Mouse (Mus musculus): ENCODE results near the gene Usp48. TPM values are rescaled to one million over a fixed set of nuclear protein-coding genes. Genes with fewer than 3 reads are reported as not detected.

Usp48 gene
- polyA plus RNA-seq, 1 experiment from 2014 or later: 63.0 TPM

DNA sequence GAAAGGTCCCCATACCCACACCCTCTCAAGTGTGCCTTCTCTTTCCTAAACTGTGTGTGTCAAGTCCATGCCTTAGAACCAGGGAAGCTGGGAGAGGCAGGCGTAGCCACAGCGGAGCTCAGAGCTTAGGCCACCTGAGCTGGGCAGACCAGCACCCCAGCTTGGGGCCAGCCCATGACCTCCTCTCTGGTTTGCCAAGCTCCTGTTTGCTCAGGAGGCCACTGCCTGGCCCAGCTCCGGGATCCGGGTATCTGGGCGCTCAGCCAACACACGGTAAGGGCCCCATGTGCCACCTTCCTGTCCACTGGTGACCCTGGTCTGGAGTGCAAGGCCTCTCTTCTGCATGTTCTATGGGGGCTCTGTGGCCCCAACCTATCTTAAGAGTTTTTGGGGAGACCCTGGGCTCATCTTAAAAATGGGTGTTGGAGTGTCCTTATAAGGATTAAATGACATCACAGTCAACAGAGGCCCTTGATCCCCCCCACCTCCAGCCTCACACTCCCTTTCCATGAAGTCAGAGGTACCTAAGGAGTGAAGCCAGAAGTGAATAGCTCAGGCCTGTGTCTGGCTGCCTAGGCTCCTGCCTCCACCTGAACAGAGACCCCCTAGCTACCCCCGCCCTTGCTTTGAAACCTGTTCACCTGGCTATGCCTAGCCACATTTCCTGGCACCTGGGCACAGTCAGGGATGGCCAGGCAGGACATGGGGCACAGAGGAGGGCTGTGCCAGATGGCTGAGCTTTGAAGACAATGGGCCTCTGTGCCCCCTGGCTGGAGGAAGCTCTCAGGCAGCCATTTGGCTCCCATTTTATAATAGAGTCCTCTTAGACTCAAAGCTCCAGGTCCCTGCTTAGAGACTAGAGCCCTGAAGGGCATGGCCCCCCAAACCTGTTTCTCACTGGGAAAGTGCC is 104.8 kb downstream of the Usp48 start:
- Histone ChIP-seq H3K9me3 (no peaks in the 10 kb centered on the region), H3K27me3 (no peaks in the 10 kb centered on the region), H3K27ac (replicated peaks) (0 out of 2 replicates have a peak overlapping the region, but pooled peaks have one; percentile 18), H3K36me3 (no peaks in the 10 kb centered on the region), H3K9ac (no peak overlapping the region), H3K4me1 (replicated peaks) (peaks cover 36% of the 10 kb centered on the region), H3K4me3 (no peak overlapping the region), H3K4me2 (no peak overlapping the region)
- WGBS: 74% methylated on average over 7 of the region's 7 CpGs
- peak; percentile 10; the same call in 1 of the 2 replicates for ATAC-seq (ENCODE audit: low FRiP score, low read depth)

DNA sequence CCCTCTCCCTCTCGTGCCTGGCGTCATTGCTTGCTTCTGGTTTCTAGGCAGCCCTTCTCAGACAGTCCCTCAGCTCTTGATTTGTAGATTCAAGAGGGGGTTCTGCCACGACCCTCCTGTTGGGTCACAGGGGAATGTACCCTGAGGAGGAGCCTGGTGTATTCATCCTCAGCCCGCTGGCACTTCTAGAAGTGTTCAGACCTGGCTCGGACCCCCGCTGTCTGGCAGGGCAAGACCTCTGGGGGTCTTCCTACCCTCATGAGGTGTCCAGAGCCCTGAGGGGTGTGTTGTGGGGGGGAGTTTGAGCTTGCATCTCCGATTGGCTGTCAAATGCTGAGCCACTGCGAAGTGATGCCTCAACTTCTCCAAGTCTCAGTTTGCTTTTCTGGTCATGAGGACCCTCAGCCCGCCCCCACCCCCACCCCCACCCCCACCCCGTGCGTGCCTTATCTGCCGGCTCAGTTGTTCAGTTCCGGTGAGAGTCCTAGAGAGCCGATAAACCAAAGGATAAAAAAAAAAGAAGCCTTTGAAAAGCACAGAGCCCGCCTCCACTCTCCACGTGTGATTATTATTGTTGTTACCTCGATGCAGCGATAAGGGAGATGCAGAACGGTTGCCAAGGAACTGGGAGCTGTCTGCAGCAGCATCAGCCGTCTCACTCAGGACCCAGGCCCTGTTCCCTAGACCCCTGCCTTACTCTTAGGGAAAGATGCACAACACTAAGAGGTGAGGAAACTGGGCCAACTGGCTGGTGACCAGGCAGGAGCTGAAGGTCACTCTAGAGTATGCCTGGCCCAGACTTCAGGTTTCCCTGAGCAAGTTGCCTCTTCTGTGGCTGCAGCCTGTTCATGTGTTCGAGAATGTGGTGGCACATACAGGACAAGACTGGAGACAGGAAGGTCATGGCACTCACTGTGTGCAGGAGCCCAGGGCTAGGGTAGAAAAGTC is 106.0 kb downstream of the Usp48 start:
- Histone ChIP-seq H3K9me3 (no peaks in the 10 kb centered on the region), H3K27me3 (no peaks in the 10 kb centered on the region), H3K27ac (replicated peaks) (no peak overlapping the region), H3K9ac (no peak overlapping the region), H3K36me3 (0 out of 2 replicates have a peak, but pooled peaks cover 4% of the 10 kb centered on the region), H3K4me1 (replicated peaks) (peaks cover 36% of the 10 kb centered on the region), H3K4me2 (no peak overlapping the region), H3K4me3 (no peak overlapping the region)
- no peak for ATAC-seq (ENCODE audit: low FRiP score, low read depth)
- whole genome bisulfite sequencing: 48% methylated on average over 21 of the region's 21 CpGs

- Histone ChIP-seq H3K36me3 (0 out of 2 replicates have a peak, but pooled peaks cover 4% of the 10 kb centered on the region), H3K27ac (replicated peaks) (no peak overlapping the region), H3K4me2 (no peak overlapping the region), H3K9ac (no peak overlapping the region), H3K9me3 (no peaks in the 10 kb centered on the region), H3K27me3 (no peaks in the 10 kb centered on the region), H3K4me3 (no peak overlapping the region), H3K4me1 (replicated peaks) (peaks cover 31% of the 10 kb centered on the region)
- no peak for ATAC-seq (ENCODE audit: low FRiP score, low read depth)
- WGBS: 68% methylated on average over 6 of the region's 6 CpGs
Measured at GRCm38 (mm10) chr4:137700960-137701359, 107.4 kb downstream of the Usp48 start.

DNA sequence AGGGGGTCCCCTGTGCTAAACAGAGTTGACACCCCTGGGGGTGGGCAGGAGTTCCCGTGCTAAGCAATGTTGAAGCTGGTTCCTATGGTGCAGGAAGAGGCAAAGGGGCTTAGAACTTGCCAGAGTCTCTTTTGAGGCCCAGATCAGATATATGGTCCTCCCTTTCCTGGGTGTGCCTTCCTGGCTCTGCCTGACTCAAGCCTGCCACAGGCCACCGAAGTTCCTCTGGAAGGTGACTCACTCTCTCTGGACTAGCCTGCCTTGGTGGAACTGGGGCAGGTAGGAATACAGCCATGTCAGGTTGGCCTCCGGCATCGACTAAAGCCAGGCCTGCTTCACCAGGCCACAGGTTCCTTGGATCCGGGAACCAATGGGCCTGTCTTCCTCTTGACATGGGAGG is 109.5 kb downstream of the Usp48 start:
- H3K9ac ChIP-seq: no peak overlapping the region
- H3K4me2 ChIP-seq: no peak overlapping the region
- H3K27ac ChIP-seq (replicated peaks): no peak overlapping the region
- no peaks in the 10 kb centered on the region for H3K9me3 ChIP-seq
- WGBS: 94% methylated on average over 5 of the region's 5 CpGs
- peaks cover 38% of the 10 kb centered on the region for H3K4me1 ChIP-seq (replicated peaks)
- H3K4me3 ChIP-seq: no peak overlapping the region
- 0 out of 2 replicates have a peak, but pooled peaks cover 4% of the 10 kb centered on the region for H3K36me3 ChIP-seq
- no peak for ATAC-seq (ENCODE audit: low FRiP score, low read depth)
- H3K27me3 ChIP-seq: no peaks in the 10 kb centered on the region

GRCm38 (mm10) chr4:137704561-137704960 is 111.0 kb downstream of the Usp48 start:
- ATAC-seq (ENCODE audit: low FRiP score, low read depth): no peak
- no peak overlapping the region for H3K4me3 ChIP-seq
- no peaks in the 10 kb centered on the region for H3K27me3 ChIP-seq
- no peak overlapping the region for H3K27ac ChIP-seq (replicated peaks)
- H3K9ac ChIP-seq: no peak overlapping the region
- no peak overlapping the region for H3K4me2 ChIP-seq
- H3K9me3 ChIP-seq: no peaks in the 10 kb centered on the region
- WGBS: 41% methylated on average over 2 of the region's 2 CpGs
- H3K4me1 ChIP-seq (replicated peaks): peaks cover 38% of the 10 kb centered on the region
- 0 out of 2 replicates have a peak, but pooled peaks cover 4% of the 10 kb centered on the region for H3K36me3 ChIP-seq

DNA sequence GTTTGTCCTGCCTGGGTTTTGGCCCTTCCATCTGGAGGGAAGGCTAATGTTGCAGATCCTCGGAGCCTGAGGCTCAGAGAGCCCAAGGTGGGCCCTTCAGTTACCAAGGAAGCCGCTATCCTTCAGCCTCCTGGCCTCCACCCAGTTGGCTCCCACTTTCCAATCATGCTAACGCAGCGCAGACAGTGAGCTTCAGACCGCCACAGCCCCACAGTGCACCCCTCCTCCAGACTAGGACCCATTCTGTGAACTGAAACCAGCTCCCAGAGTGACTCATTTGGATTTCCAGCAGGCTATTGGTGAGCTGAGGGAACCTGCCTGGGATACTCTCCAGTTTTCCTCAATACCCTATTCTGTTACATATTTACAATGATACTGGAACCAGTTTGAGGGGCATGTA is 111.8 kb downstream of the Usp48 start:
- Histone ChIP-seq H3K9ac (no peak overlapping the region), H3K4me1 (replicated peaks) (peaks cover 37% of the 10 kb centered on the region), H3K4me2 (no peak overlapping the region), H3K4me3 (no peak overlapping the region), H3K27ac (replicated peaks) (no peak overlapping the region), H3K27me3 (no peaks in the 10 kb centered on the region), H3K36me3 (0 out of 2 replicates have a peak, but pooled peaks cover 4% of the 10 kb centered on the region), H3K9me3 (no peaks in the 10 kb centered on the region)
- WGBS: 73% methylated on average over 5 of the region's 5 CpGs
- no peak for ATAC-seq (ENCODE audit: low FRiP score, low read depth)

GRCm38 (mm10) chr4:137706510-137706909 is 113.0 kb downstream of the Usp48 start:
- Histone ChIP-seq H3K4me2 (no peak overlapping the region), H3K36me3 (0 out of 2 replicates have a peak, but pooled peaks cover 4% of the 10 kb centered on the region), H3K9ac (peak overlapping the region; percentile 60; the same call in 1 of the 2 replicates), H3K9me3 (no peaks in the 10 kb centered on the region), H3K27me3 (no peaks in the 10 kb centered on the region), H3K27ac (replicated peaks) (no peak overlapping the region), H3K4me3 (no peak overlapping the region), H3K4me1 (replicated peaks) (peaks cover 37% of the 10 kb centered on the region)
- ATAC-seq (ENCODE audit: low FRiP score, low read depth): no peak
- WGBS: 74% methylated on average over 7 of the region's 7 CpGs

DNA sequence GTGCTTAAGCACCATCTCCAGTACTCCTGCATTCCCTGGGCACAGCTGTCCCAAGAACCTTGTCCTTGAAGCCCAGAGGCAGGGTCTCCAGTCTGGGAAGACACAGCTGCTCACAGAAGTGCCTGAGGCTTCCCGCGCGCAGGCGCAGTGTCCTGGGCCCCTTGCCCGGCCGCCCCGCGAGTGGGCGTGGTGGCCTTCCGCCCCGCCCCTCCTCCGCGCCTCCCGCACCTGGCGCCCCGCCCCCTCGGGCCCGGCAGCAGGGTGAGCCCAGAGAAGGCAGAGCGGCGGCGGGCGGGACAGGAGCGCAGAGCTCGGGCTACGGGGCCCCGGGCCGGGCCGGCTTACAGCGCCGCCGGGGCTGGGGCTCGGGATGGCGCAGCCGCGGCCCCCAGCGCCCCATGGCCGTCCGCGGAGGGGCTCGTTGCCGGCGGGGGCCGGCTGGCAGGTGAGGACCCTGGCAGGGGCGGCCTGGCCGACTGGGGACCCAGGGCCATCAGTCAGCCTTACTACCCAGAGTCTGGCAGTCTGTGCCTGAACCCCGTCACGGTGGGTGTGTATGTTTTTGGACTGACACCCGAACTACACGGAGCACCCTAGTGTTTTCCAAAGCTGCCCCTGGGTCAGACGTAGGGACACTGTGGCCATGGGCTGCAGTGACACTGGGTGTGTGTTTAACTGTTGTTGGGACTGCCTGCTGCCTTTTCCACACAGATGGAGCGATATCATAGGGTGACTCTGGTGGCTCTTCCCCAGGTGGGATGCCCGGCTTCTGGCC is 113.8 kb downstream of the Usp48 start:
- H3K27me3 ChIP-seq: no peaks in the 10 kb centered on the region
- H3K4me3 ChIP-seq: peak overlapping the region; percentile 51
- no peaks in the 10 kb centered on the region for H3K9me3 ChIP-seq
- ATAC-seq (ENCODE audit: low FRiP score, low read depth): peak; percentile 59
- WGBS: 4% methylated on average over 48 of the region's 52 CpGs
- peak overlapping the region; percentile 60 for H3K9ac ChIP-seq
- H3K36me3 ChIP-seq: 0 out of 2 replicates have a peak, but pooled peaks cover 4% of the 10 kb centered on the region
- H3K4me2 ChIP-seq: peak overlapping the region; percentile 84
- H3K4me1 ChIP-seq (replicated peaks): peaks cover 37% of the 10 kb centered on the region
- H3K27ac ChIP-seq (replicated peaks): no peak overlapping the region

Other genes starting within 250 kb of the Usp48 start
- 931 and 940 TPM in 2 replicates for gene Cdc42, start 236.0 kb upstream of the Usp48 start, polyA plus RNA-seq (2015; fragmentation: Nextera tagmentation; extraction: Ambion mirVana)
- not detected in 2 replicates for gene Cela3a, start 184.0 kb upstream of the Usp48 start, polyA plus RNA-seq (2015; fragmentation: Nextera tagmentation; extraction: Ambion mirVana)
- gene Cela3b, start 163.2 kb upstream of the Usp48 start, polyA plus RNA-seq (2015; fragmentation: Nextera tagmentation; extraction: Ambion mirVana): not detected in 2 replicates
- not detected in 2 replicates for gene 1700013G24Rik, start 140.5 kb upstream of the Usp48 start, polyA plus RNA-seq (2015; fragmentation: Nextera tagmentation; extraction: Ambion mirVana)
- gene Hspg2, start 125.0 kb upstream of the Usp48 start, polyA plus RNA-seq (2015; fragmentation: Nextera tagmentation; extraction: Ambion mirVana): 6.0 and 6.9 TPM in 2 replicates
- 0.54 and 0.59 TPM in 2 replicates for gene Ldlrad2, start 19.2 kb upstream of the Usp48 start, polyA plus RNA-seq (2015; fragmentation: Nextera tagmentation; extraction: Ambion mirVana)
- 93.2 and 99.6 TPM in 2 replicates for gene Rap1gap, start 71.0 kb downstream of the Usp48 start, polyA plus RNA-seq (2015; fragmentation: Nextera tagmentation; extraction: Ambion mirVana)
- gene Alpl, start 202.6 kb downstream of the Usp48 start, polyA plus RNA-seq (2015; fragmentation: Nextera tagmentation; extraction: Ambion mirVana): 11.4 and 14.7 TPM in 2 replicates